Mouse (Mus musculus) embryo, embryonic 11 days (tissue): ENCODE results near the gene Pus7l.
A peak's percentile ranks its signal among the peaks of the same experiment; 100 is the strongest.
"Not testable (repeated sequence)": the region's sequence is repeated elsewhere in the genome, so short reads cannot be mapped to it uniquely, and the experiment has no call there.

Experiments used
- DNase-seq: peaks from one replicate; pipeline ENCODE4 v3.0.0-alpha.2; 2015

The Pus7l gene

GRCm38 (mm10) chr15:94542567-94543408 lies 559 bp downstream of the Pus7l start:
- no peak for DNase-seq

GRCm38 (mm10) chr15:94539296-94539695 lies 4.1 kb downstream of the Pus7l start:
- no peak for DNase-seq

- DNase-seq: no peak
These were observed 7.8 kb downstream of the Pus7l start for GRCm38 (mm10) chr15:94535521-94535920.

- no peak for DNase-seq
These were observed 10.4 kb downstream of the Pus7l start for GRCm38 (mm10) chr15:94532956-94533355.

GRCm38 (mm10) chr15:94532306-94532705 lies 11.0 kb downstream of the Pus7l start:
- no peak for DNase-seq

GRCm38 (mm10) chr15:94530519-94530918 lies 12.8 kb downstream of the Pus7l start:
- DNase-seq: no peak

- DNase-seq: no peak
These were observed 18.4 kb downstream of the Pus7l start for GRCm38 (mm10) chr15:94524956-94525355.

- DNase-seq: no peak
These were observed 20.1 kb downstream of the Pus7l start for GRCm38 (mm10) chr15:94523251-94523650.

GRCm38 (mm10) chr15:94520959-94521358 lies 22.4 kb downstream of the Pus7l start:
- no peak for DNase-seq

- peak; percentile 83 for DNase-seq
These were observed 23.0 kb downstream of the Pus7l start for GRCm38 (mm10) chr15:94520205-94520900.

GRCm38 (mm10) chr15:94517913-94518491 lies 25.3 kb downstream of the Pus7l start:
- no peak for DNase-seq

- no peak for DNase-seq
These were observed 39.7 kb downstream of the Pus7l start for GRCm38 (mm10) chr15:94503451-94504215.

GRCm38 (mm10) chr15:94499260-94499659 lies 44.1 kb downstream of the Pus7l start:
- no peak for DNase-seq

- peak; percentile 34 for DNase-seq
These were observed 47.4 kb downstream of the Pus7l start for GRCm38 (mm10) chr15:94495936-94496335.

- DNase-seq: no peak
These were observed 48.9 kb downstream of the Pus7l start for GRCm38 (mm10) chr15:94494445-94494844.

- no peak for DNase-seq
These were observed 53.9 kb downstream of the Pus7l start for GRCm38 (mm10) chr15:94489433-94489832.

- not testable (repeated sequence) for DNase-seq
These were observed 55.3 kb downstream of the Pus7l start for GRCm38 (mm10) chr15:94488028-94488427.

- DNase-seq: no peak
These were observed 60.8 kb downstream of the Pus7l start for GRCm38 (mm10) chr15:94482555-94482954.

GRCm38 (mm10) chr15:94480792-94481191 lies 62.6 kb downstream of the Pus7l start:
- no peak for DNase-seq

- no peak for DNase-seq
These were observed 63.1 kb downstream of the Pus7l start for GRCm38 (mm10) chr15:94480248-94480647.

GRCm38 (mm10) chr15:94479513-94480136 lies 63.7 kb downstream of the Pus7l start:
- peak; percentile 13 for DNase-seq

- DNase-seq: peak; percentile 20
These were observed 64.6 kb downstream of the Pus7l start for GRCm38 (mm10) chr15:94478706-94479105.
